9 mouse cellular contexts compared by ENCODE assay signal in the genomic region with DNA sequence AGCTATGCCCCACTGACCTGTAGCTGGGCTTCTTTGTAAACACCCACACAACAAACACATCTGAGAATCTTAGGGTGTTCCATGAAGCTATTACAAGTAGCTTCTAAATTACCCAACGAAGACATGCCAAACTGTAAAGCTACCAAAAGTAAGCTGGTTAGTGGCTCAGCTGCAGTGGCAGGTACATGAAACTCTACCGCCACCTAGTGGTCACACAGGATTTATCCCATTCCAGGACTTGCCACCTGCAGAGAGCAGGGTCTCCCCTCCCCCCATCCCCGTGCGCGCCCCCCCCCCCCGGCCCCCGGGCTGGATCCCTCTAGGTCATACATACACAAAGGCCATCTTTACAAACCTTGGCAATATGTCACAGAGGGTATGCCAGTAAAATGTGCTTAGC.
A peak's percentile ranks its signal among the peaks of the same experiment; 100 is the strongest.
DNase-seq lines count a peak whose midpoint lies in the region; ATAC-seq and TF ChIP-seq lines count a peak whose summit lies in the region.
"Had no signal": no experiment of that assay in that cellular context is flagged by ENCODE, and none has a peak within 500 bp of the region (broad histone marks: within the 10 kb centered on the region; RNA-seq: fewer than 3 reads in every experiment).

No protein-coding gene starts in this region.

- no peaks in the 10 kb centered on the region for H3K9me3 ChIP-seq in liver, embryonic 14.5 days (ENCODE audit: control insufficient read depth, low read length)
- H3K9me3 ChIP-seq: hindbrain, embryonic 15.5 days had no signal

- H3K27ac ChIP-seq in liver, embryonic 14.5 days = no peak overlapping the region
- H3K27ac ChIP-seq: hindbrain, embryonic 15.5 days had no signal

- DNase-seq in MEL-GATA-1-ER (ENCODE audit: extremely low read depth, low read depth) = peak; percentile 47
- peak; percentile 67 for DNase-seq in cerebellum, adult 9-10 months
- DNase-seq in gastrocnemius, postnatal 4 days (ENCODE audit: low spot score in 2 of 2) = peak; percentile 32 to 63
- DNase-seq in kidney, postnatal 10 days = peak; percentile 86
- DNase-seq in liver, embryonic 14.5 days (ENCODE audit: low read depth in 3 of 3, low spot score in 3 of 3) = peak; percentile 20 to 31 (median 30)
- DNase-seq in retina, adult 2 months (ENCODE audit: low read depth, low spot score) = peak; percentile 50
- peak; percentile 86 for DNase-seq in thymus, postnatal 4 days

- no peaks in the 10 kb centered on the region for H3K36me3 ChIP-seq in C2C12 (ENCODE audit: control insufficient read depth, insufficient read depth)
- H3K36me3 ChIP-seq in liver, embryonic 14.5 days (replicated peaks; ENCODE audit: control insufficient read depth, insufficient read depth, low read depth) = no peaks in the 10 kb centered on the region
- H3K36me3 ChIP-seq: hindbrain, embryonic 15.5 days had no signal

- no peak overlapping the region for H3K4me3 ChIP-seq in C2C12 (ENCODE audit: insufficient read depth, poor library complexity, severe bottlenecking)
- no peak overlapping the region for H3K4me3 ChIP-seq in liver, embryonic 14.5 days (ENCODE audit: insufficient read depth in 1 of 2, low read depth in 2 of 2, low read length in 2 of 2)
- H3K4me3 ChIP-seq: hindbrain, embryonic 15.5 days had no signal

- no peaks in the 10 kb centered on the region for H3K27me3 ChIP-seq in C2C12 (ENCODE audit: control insufficient read depth, insufficient read depth, insufficient read length)
- no peaks in the 10 kb centered on the region for H3K27me3 ChIP-seq in liver, embryonic 14.5 days (ENCODE audit: control insufficient read depth, insufficient read depth, low read length)

- no peak for ATAC-seq in liver, embryonic 14.5 days (ENCODE audit: insufficient read depth)

- TF ChIP-seq EP300 in liver, embryonic 14.5 days (IDR thresholded peaks at IDR 0.05; ENCODE audit: low read depth) = no peak

- TF ChIP-seq CTCF in C2C12 (IDR thresholded peaks at IDR 0.05; ENCODE audit: control insufficient read depth, insufficient read depth, insufficient read length) = peak; percentile 62
- TF ChIP-seq CTCF in liver, embryonic 14.5 days (IDR thresholded peaks at IDR 0.05; ENCODE audit: low read depth) = peak; percentile 76

- H3K4me2 ChIP-seq in liver, embryonic 14.5 days (ENCODE audit: low read depth) = no peak overlapping the region
- H3K4me2 ChIP-seq: hindbrain, embryonic 15.5 days had no signal

- H3K4me1 ChIP-seq in liver, embryonic 14.5 days (replicated peaks; ENCODE audit: control insufficient read depth in 2 of 2, insufficient read depth in 2 of 2, low read length in 1 of 2) = peaks cover 0 to 5% of the 10 kb centered on the region in 2 experiments; a peak in 2 of 4 replicates

- WGBS in liver, embryonic 14.5 days (ENCODE audit: insufficient replicate concordance) = 4% methylated on average over 5 of the region's 7 CpGs

- no peaks in the 10 kb centered on the region for H3K79me2 ChIP-seq in C2C12 (ENCODE audit: control insufficient read depth, insufficient read depth)

- H3ac ChIP-seq in C2C12 (ENCODE audit: control insufficient read depth, insufficient read length, low read depth) = no peak overlapping the region

- no peaks in the 10 kb centered on the region for H3K79me3 ChIP-seq in C2C12 (ENCODE audit: low read depth)

- no peak overlapping the region for H3K9ac ChIP-seq in liver, embryonic 14.5 days (replicated peaks)
- H3K9ac ChIP-seq: hindbrain, embryonic 15.5 days had no signal

TF ChIP-seq in C2C12, 6 proteins besides CTCF, POLR2A, EP300 and RAD21:
- no peak for TF ChIP-seq USF1 (IDR thresholded peaks at IDR 0.05; ENCODE audit: low read depth)
- TF ChIP-seq MYOG (IDR thresholded peaks at IDR 0.05; ENCODE audit: control insufficient read depth, extremely low read depth, insufficient read length) = no peak
- TF ChIP-seq MAX (IDR thresholded peaks at IDR 0.05) = no peak
- TF ChIP-seq FOSL1 (IDR thresholded peaks at IDR 0.05; ENCODE audit: insufficient read depth, low read length, poor library complexity, severe bottlenecking) = no peak
- TF ChIP-seq MYOD1 (IDR thresholded peaks at IDR 0.05; ENCODE audit: control insufficient read depth, insufficient read length, low read depth) = no peak
- no peak for TF ChIP-seq CEBPB (IDR thresholded peaks at IDR 0.05; ENCODE audit: low read depth)

Comparison
In these comparisons a context has a peak if more than half of its experiments do, and no peak if none do; other contexts are left out.
1. DNase-seq: peak in every context shown above with its lines; median percentile 86 in kidney, postnatal 10 days; 86 in thymus, postnatal 4 days; 67 in cerebellum, adult 9-10 months; 50 in retina, adult 2 months; 48 in gastrocnemius, postnatal 4 days; 47 in MEL-GATA-1-ER; 30 in liver, embryonic 14.5 days.